Mouse (Mus musculus): Measurements from ENCODE around the gene Fscn1.

- TF ChIP-seq CTCF (conservative IDR thresholded peaks at IDR 0.05; ENCODE audit: low read length) (no peak), NANOG (IDR thresholded peaks at IDR 0.05; ENCODE audit: borderline replicate concordance, low read length) (no peak)
Observed at GRCm38 (mm10) chr5:142927341-142927930, 32.7 kb upstream of the Fscn1 start.
